Mouse (Mus musculus) MEL (cell line): ENCODE results near the gene Wipf3.

Source experiments
- NRF1 ChIP-seq: IDR thresholded peaks from 2 replicates; pipeline ENCODE4 v1.6.1; 2014; ENCODE audit warnings: low read depth, mild to moderate bottlenecking, inconsistent platforms, low read length, improper control_type of control experiment, moderate library complexity; ENCODE audit not compliant: poor library complexity, insufficient read depth, severe bottlenecking
- ZMIZ1 ChIP-seq: IDR thresholded peaks from 2 replicates; pipeline ENCODE4 v1.6.1; 2012; ENCODE audit warnings: low read depth, mild to moderate bottlenecking, inconsistent platforms, low read length, improper control_type of control experiment, moderate library complexity

DNA sequence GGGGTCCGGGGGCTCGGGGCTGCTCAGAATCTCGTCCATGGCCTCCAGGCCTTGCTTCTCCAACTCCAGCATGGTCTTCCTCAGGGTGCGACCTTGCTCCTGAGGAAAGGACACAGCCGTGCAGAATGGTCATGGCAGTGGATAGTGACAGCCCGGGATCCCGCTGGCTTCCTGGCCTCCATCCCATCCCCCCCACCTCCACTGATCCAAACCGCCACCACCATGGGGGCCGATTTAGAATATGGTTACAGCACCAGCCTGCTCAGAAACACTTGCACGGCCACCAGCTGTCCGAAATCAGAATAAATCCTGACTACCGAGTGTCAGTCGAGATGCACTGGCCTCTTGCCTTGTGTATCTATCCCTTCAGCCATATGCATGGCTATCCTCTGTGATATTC, 79.9 kb downstream of the Wipf3 start:
- TF ChIP-seq NRF1 (no peak), ZMIZ1 (no peak)
